Mouse (Mus musculus) hindbrain, embryonic 16.5 days (tissue): ENCODE measurements at regions not wholly inside any gene's neighbourhood (a gene's known extent, or its start where the extent isn't known, plus 50 kb on each side); places are given as distances from the start of the nearest gene placed in this dataset.

Experiments
- ATAC-seq: fragments of 200-750 bp; cut with Nextera tagmentation; 2 replicates; pipeline ENCODE4 v1.8.0; 2017; ENCODE audit warnings: moderate TSS enrichment, moderate library complexity
- H3K27ac ChIP-seq: fragments of 300-500 bp; sonication (generic); 2 replicates; pipeline ENCODE4 v1.5.1; 2014; ENCODE audit warnings: low read depth, mild to moderate bottlenecking, control low read depth, low read length, moderate library complexity
- H3K27me3 ChIP-seq: fragments of 300-500 bp; sonication (generic); replicated peaks from 2 replicates; pipeline ENCODE4 v1.6.1; 2014; ENCODE audit warnings: low read length; ENCODE audit not compliant: control insufficient read depth, insufficient read depth
- H3K36me3 ChIP-seq: fragments of 300-500 bp; sonication (generic); 2 replicates; pipeline ENCODE4 v1.6.1; 2014; ENCODE audit warnings: mild to moderate bottlenecking, low read length, moderate library complexity, mixed read lengths; ENCODE audit not compliant: control insufficient read depth, insufficient read depth
- H3K4me1 ChIP-seq: fragments of 300-500 bp; sonication (generic); 2 replicates; pipeline ENCODE4 v1.6.1; 2014; ENCODE audit warnings: low read depth, low read length; ENCODE audit not compliant: control insufficient read depth, insufficient read depth
- H3K4me2 ChIP-seq: fragments of 300-500 bp; sonication (generic); 2 replicates; pipeline ENCODE4 v1.6.1; 2014; ENCODE audit warnings: mild to moderate bottlenecking, low read length, control low read depth, moderate library complexity
- H3K4me3 ChIP-seq: fragments of 300-500 bp; sonication (generic); 2 replicates; pipeline ENCODE4 v1.5.1; 2014; ENCODE audit warnings: mild to moderate bottlenecking, low read length, control low read depth, moderate library complexity
- H3K9ac ChIP-seq: fragments of 300-500 bp; sonication (generic); 2 replicates; pipeline ENCODE4 v1.6.1; 2014; ENCODE audit warnings: low read depth, mild to moderate bottlenecking, control low read depth, low read length, moderate library complexity
- H3K9me3 ChIP-seq: fragments of 300-500 bp; sonication (generic); 2 replicates; pipeline ENCODE4 v1.6.1; 2014; ENCODE audit warnings: mild to moderate bottlenecking, low read length, moderate library complexity; ENCODE audit not compliant: control insufficient read depth
- WGBS: fragments of 180-500 bp; shearing (Covaris S2); extraction: QIAGEN DNeasy Blood & Tissue Kit; methylation state at CpG from one replicate; pipeline ENCODE4 v1.1.7; 2014; 5-methylcytosine and 5-hydroxymethylcytosine counted together

- Histone ChIP-seq H3K27me3 (no peaks in the 10 kb centered on the region), H3K4me2 (no peak overlapping the region), H3K9ac (no peak overlapping the region), H3K4me1 (no peaks in the 10 kb centered on the region; the same call in 1 of the 2 replicates), H3K36me3 (no peaks in the 10 kb centered on the region), H3K9me3 (no peaks in the 10 kb centered on the region), H3K27ac (no peak overlapping the region), H3K4me3 (no peak overlapping the region)
- 89% methylated on average over 2 of the region's 2 CpGs for WGBS
- no peak for ATAC-seq
Measured at GRCm38 (mm10) chr2:124745045-124745444, 322.9 kb upstream of the Slc24a5 start.

DNA sequence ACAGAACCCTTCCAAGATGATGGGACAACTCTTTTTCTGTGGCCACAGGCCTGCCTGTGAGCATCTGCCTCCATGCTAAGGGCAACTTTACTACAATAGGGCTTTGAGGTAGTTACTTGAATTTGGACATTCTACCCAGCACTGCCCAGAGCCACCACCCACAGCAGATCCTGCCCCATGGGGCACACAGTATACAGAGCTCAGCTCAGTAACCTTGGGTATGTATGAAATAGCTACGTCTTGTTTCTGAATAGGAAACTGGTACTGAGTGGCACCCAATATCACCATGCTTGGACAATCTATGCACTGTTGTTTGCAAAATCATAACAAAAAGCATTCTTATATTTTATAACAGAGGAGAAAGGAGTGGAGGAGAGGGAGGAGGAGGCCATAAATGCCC lies 320.8 kb upstream of the Slc24a5 start:
- Histone ChIP-seq H3K36me3 (no peaks in the 10 kb centered on the region), H3K9ac (no peak overlapping the region), H3K27me3 (no peaks in the 10 kb centered on the region), H3K9me3 (no peaks in the 10 kb centered on the region), H3K4me1 (no peaks in the 10 kb centered on the region), H3K27ac (no peak overlapping the region), H3K4me3 (no peak overlapping the region), H3K4me2 (no peak overlapping the region)
- ATAC-seq = no peak
- WGBS = 90% methylated on average over 1 of the region's 1 CpGs

DNA sequence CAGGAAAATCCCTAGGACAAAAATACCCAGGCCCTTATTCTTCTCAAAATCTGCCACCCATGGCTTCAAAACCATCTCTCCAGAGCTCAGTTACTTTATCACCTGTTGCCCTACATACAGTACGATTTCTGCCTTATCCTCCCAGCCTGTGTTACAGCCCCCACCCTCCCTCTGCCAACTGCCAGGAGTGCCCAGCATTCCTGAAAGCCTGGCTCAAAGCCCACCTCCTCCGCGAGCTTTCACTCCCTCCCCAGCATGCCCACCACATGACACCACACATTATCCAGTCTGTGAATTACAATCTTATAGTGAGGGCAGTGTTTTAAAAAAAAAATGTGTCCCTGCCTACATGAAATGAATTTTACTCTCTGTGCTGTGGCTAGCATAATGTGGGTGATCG lies 320.3 kb upstream of the Slc24a5 start:
- Histone ChIP-seq H3K4me2 (no peak overlapping the region), H3K36me3 (no peaks in the 10 kb centered on the region), H3K4me1 (no peaks in the 10 kb centered on the region), H3K27ac (no peak overlapping the region), H3K27me3 (no peaks in the 10 kb centered on the region), H3K9ac (no peak overlapping the region), H3K4me3 (no peak overlapping the region), H3K9me3 (no peaks in the 10 kb centered on the region)
- peak; percentile 88 for ATAC-seq
- WGBS = 54% methylated on average over 4 of the region's 4 CpGs

GRCm38 (mm10) chr2:124751832-124752231 lies 316.1 kb upstream of the Slc24a5 start:
- Histone ChIP-seq H3K4me3 (no peak overlapping the region), H3K27ac (no peak overlapping the region), H3K36me3 (no peaks in the 10 kb centered on the region), H3K9ac (no peak overlapping the region), H3K27me3 (no peaks in the 10 kb centered on the region), H3K9me3 (no peaks in the 10 kb centered on the region), H3K4me1 (no peaks in the 10 kb centered on the region), H3K4me2 (no peak overlapping the region)
- WGBS = 78% methylated on average over 4 of the region's 4 CpGs
- ATAC-seq = no peak

- Histone ChIP-seq H3K27ac (no peak overlapping the region), H3K9me3 (no peaks in the 10 kb centered on the region), H3K4me2 (no peak overlapping the region), H3K27me3 (no peaks in the 10 kb centered on the region), H3K4me1 (no peaks in the 10 kb centered on the region), H3K9ac (no peak overlapping the region), H3K36me3 (no peaks in the 10 kb centered on the region), H3K4me3 (no peak overlapping the region)
- WGBS = 84% methylated on average over 5 of the region's 5 CpGs
- ATAC-seq = no peak
Measured at GRCm38 (mm10) chr2:124753717-124754116, 314.2 kb upstream of the Slc24a5 start.

GRCm38 (mm10) chr2:124755244-124755643 lies 312.7 kb upstream of the Slc24a5 start:
- Histone ChIP-seq H3K4me3 (no peak overlapping the region), H3K9ac (no peak overlapping the region), H3K9me3 (no peaks in the 10 kb centered on the region), H3K27ac (no peak overlapping the region), H3K27me3 (no peaks in the 10 kb centered on the region), H3K4me2 (no peak overlapping the region), H3K36me3 (no peaks in the 10 kb centered on the region), H3K4me1 (no peaks in the 10 kb centered on the region)
- WGBS = 94% methylated on average over 4 of the region's 4 CpGs
- no peak for ATAC-seq

DNA sequence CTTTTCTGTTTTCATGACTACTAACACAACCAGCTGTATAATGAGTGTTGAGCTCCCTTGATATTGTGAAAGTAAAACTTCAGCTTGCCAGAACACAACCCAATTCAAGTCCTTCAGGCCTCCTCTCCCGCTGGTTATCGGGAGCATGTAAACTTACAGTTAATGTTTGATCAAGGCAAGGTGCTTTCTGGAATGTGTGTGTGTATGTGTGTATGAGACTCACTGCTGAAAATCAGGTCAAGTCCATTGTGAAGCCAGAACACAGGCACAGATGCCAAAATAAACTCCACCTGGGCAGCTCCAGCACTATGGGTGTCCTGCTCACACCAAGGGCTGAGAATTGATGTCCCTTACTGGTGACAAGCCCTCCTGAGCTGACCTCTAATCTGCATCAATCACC lies 308.9 kb upstream of the Slc24a5 start:
- Histone ChIP-seq H3K9ac (no peak overlapping the region), H3K9me3 (no peaks in the 10 kb centered on the region), H3K27me3 (no peaks in the 10 kb centered on the region), H3K27ac (no peak overlapping the region), H3K4me2 (no peak overlapping the region), H3K4me1 (no peaks in the 10 kb centered on the region; the same call in 1 of the 2 replicates), H3K4me3 (no peak overlapping the region), H3K36me3 (no peaks in the 10 kb centered on the region)
- WGBS = 93% methylated on average over 2 of the region's 2 CpGs
- ATAC-seq = no peak

DNA sequence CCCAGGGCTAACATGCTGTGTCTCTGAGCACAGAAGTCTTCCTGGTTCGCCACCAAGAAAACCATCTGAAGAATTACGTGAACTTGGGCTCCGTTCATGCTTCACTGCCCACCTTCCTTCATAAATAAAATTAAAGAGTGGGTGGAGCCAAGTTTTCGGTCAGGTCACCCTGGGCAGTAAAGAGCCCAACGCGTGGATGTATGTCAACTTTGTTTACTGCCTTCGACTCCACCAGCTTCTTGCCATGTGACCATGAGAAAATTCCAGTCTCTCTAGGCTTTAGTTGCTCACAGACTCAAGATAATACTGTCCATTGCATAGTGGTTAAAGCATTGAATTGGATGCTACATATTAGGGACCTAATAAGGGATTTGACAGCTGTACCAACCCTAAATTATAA lies 304.3 kb upstream of the Slc24a5 start:
- Histone ChIP-seq H3K36me3 (no peaks in the 10 kb centered on the region), H3K4me1 (peaks cover 3% of the 10 kb centered on the region; the same call in 1 of the 2 replicates), H3K4me3 (no peak overlapping the region), H3K9me3 (no peaks in the 10 kb centered on the region), H3K27ac (no peak overlapping the region), H3K4me2 (no peak overlapping the region), H3K27me3 (no peaks in the 10 kb centered on the region), H3K9ac (no peak overlapping the region)
- ATAC-seq = no peak
- 81% methylated on average over 7 of the region's 7 CpGs for WGBS

DNA sequence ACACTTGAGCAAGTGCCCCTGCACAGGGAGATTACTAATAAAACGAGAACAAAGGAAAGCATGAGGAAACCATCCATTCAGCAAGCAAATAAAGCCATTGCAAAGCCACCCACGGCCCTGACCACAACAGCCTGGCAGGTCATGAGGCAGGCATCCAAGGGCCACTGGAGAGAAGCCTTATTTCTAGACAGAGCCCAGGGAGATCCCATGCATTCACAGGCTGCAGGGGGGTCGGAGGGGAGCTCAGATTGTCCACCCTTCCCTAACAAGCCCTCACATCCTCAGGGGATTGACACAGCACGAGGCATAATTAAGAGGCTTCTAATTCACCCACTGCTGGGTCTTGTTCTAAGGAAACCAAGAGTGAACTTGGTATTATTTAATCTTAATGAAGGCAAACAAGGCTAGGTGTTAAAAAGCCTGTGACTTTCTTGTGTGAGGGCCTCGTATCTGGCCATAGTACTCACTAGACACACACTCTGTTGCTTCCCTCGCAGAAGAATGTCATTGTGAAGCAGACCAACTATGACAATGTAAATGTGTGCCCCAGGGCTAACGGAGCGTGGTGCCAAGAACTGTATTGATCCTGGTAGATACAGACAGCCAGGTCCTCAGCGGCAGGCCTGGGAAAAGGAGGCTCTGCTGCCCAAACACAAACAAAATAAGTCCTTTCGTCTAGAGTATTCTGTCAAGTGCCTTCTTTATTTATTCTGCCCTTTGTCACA lies 303.6 kb upstream of the Slc24a5 start:
- Histone ChIP-seq H3K27me3 (no peaks in the 10 kb centered on the region), H3K9ac (no peak overlapping the region), H3K4me1 (peaks cover 3% of the 10 kb centered on the region; the same call in 1 of the 2 replicates), H3K9me3 (no peaks in the 10 kb centered on the region), H3K27ac (no peak overlapping the region), H3K4me3 (no peak overlapping the region), H3K4me2 (no peak overlapping the region), H3K36me3 (no peaks in the 10 kb centered on the region)
- 25% methylated on average over 10 of the region's 10 CpGs for WGBS
- peak; percentile 82 for ATAC-seq
